Mouse (Mus musculus): Measurements from ENCODE around the gene Ptges2.

Ptges2 gene

DNA sequence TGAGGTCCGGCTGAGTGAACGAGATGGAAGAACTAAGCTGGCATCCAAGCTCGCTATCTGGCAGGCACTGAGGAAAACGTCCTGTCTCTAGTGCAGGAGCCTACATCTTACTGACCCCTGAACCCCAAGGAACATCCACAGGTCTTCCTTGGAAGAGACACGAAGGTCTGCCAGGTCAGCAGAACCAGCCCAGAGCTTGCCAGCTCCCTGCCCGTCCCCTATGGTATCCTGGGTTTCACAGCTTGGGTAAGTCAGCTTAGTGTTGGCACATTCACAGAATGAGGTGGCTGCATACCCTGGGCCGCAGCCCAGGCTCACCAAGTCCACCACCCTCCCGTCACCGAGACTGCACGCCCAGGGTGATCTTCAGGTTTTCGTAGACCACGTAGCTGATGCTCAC, 20.1 kb downstream of the Ptges2 start:
- DNase-seq (ENCODE audit: low spot score), result no peak

- no peak for DNase-seq (ENCODE audit: low spot score)
Measured at GRCm38 (mm10) chr2:32416556-32416955, 20.9 kb downstream of the Ptges2 start.

GRCm38 (mm10) chr2:32417486-32417885, 21.8 kb downstream of the Ptges2 start:
- DNase-seq (ENCODE audit: low spot score), result no peak

GRCm38 (mm10) chr2:32418430-32419151, 22.9 kb downstream of the Ptges2 start:
- DNase-seq (ENCODE audit: low spot score), result no peak

GRCm38 (mm10) chr2:32419359-32419758, 23.7 kb downstream of the Ptges2 start:
- DNase-seq (ENCODE audit: low spot score), result peak; percentile 26

GRCm38 (mm10) chr2:32420066-32420608, 24.4 kb downstream of the Ptges2 start:
- DNase-seq (ENCODE audit: low spot score), result no peak

GRCm38 (mm10) chr2:32420647-32421046, 25.0 kb downstream of the Ptges2 start:
- DNase-seq (ENCODE audit: low spot score), result no peak

DNA sequence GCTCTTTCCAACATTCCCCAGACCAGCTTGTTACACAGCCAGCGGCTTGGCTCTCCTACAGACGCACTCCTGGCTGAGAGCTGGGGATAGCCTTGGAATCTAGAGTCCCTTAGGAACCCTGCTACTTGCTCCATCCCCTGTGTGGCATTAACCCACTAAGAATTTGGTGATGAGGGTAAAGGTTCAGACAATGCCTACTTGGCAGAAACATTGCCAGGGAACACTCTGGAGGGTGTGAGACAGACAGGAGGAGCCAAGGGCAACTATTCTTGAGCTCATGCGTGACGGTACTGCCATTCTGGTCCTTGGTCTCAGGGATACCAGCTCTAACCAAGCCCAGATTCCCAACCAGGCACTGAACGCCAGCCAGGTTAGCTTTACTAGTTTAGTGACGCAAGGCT, 26.2 kb downstream of the Ptges2 start:
- no peak for DNase-seq (ENCODE audit: low spot score)

- DNase-seq (ENCODE audit: low spot score), result peak; percentile 51
Measured at GRCm38 (mm10) chr2:32423481-32424331, 28.0 kb downstream of the Ptges2 start.

- DNase-seq (ENCODE audit: low spot score), result no peak
Measured at GRCm38 (mm10) chr2:32424796-32425195, 29.1 kb downstream of the Ptges2 start.

GRCm38 (mm10) chr2:32425568-32425967, 29.9 kb downstream of the Ptges2 start:
- DNase-seq (ENCODE audit: low spot score), result no peak

DNA sequence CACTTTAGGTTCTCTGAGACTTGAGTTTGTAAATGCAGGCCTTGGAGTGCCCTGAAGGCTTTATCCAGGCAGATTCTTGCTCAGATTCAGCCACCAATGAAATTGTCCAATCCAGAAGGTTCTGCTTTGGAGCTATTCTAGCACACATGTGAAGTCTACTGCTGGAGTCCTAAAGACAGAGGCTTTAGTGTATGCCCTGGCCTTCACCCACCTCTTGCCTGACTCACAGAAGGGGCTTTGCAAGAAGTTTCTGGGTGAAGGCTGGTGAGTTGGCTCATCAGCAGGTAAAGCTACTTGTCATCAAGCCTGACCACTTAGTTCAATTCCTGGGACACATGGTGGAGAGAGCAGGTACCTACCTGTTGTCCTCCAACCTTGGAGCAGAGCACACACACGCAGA, 30.4 kb downstream of the Ptges2 start:
- no peak for DNase-seq (ENCODE audit: low spot score)

DNA sequence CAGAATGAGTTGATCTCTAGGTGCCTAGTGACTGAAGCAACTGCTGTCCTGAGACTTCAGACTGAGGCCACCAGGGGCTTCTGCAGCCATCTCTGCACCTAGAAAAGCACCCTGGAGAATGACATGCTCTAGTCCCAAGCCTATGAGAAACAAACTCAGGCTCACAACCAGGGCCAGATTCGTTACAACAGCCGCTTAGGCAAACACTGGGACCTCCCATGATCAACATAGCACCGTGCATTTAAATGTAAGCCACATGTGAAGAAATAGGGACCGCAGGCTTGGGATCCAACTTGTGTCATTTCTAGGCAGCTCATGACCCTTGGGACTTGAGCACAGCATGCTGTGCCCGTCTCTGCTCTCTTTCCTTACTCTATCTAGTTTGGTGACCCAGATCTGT, 32.0 kb downstream of the Ptges2 start:
- no peak for DNase-seq (ENCODE audit: low spot score)

- no peak for DNase-seq (ENCODE audit: low spot score)
Measured at GRCm38 (mm10) chr2:32428262-32428722, 32.6 kb downstream of the Ptges2 start.

DNA sequence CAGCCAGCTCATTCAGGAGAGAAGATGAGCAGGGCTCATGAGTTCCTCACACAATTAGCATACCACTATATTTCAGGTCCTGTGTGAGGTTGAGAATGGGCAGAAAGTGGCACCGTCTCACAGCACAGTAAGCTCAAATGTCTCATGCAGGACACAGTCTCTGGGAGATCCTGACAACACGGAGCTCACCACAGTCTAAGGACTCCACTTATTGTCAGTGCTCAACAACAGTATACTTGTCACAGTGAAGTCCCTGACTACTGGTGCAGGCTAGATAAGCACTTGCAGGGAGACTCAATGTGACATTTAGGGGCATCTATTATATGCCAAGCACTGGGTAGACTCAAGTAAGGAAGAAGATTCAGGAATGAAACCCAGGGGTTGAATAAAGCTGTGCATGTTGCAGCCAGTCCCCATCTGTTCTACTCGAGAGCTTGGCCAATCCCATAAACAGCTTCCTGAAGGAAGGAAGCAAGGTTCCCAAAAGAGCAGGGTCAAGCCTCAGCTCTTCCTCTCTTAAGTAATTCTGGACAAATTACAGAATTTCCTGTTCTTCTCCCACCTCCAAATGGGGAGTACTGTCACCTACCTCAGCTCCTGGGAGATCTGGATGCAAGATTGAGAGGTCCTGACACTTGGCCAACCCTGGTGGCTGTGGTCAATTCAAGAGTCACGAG, 33.7 kb downstream of the Ptges2 start:
- no peak for DNase-seq (ENCODE audit: low spot score)

DNA sequence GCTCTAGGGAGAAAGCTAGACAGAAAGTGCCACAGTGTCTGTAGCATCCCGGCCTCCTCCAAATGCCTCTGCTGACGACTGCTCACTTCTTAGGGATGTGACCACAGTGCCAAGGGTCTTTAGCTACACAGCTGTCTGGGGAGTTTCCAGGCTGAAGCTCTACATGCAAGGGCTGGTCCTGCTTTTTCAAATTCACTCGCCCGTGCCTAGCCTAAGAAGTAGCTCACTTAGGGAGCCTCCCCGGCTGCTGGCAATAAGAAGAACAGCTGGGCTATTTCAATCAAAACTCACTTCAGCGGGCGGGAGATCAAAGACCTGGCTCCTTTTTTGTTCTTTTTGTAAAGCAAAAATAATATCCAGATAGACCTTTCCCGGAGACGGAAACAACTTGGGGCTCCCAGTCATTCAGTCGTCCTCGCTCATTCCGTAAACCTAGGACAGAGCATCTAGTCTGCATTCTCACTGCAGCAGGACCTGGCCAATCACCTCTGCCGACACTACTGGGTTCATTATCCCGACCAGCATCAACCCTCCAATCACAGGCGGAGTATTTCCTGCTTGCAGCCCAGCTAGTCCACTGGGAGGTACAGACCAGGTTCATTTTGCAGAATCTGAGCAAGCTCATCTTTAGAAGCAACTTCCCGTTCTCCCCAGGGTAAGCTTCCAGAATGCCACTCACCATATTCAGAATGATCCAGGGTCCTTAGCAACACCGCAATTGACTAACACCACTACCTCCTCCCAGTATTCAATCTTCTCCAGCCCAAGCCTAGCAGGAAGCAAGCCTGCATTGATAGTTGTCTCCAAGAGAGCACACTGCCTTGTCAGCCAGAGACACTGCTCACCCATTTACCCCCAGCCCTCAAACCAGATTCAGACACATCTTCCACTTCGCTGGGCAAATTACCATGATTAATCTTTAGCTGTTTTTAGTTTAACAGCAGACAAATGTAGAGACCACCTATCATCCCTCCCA, 35.3 kb downstream of the Ptges2 start:
- DNase-seq (ENCODE audit: low spot score), result peak; percentile 66

- no peak for DNase-seq (ENCODE audit: low spot score)
Measured at GRCm38 (mm10) chr2:32436686-32437372, 41.1 kb downstream of the Ptges2 start.

DNA sequence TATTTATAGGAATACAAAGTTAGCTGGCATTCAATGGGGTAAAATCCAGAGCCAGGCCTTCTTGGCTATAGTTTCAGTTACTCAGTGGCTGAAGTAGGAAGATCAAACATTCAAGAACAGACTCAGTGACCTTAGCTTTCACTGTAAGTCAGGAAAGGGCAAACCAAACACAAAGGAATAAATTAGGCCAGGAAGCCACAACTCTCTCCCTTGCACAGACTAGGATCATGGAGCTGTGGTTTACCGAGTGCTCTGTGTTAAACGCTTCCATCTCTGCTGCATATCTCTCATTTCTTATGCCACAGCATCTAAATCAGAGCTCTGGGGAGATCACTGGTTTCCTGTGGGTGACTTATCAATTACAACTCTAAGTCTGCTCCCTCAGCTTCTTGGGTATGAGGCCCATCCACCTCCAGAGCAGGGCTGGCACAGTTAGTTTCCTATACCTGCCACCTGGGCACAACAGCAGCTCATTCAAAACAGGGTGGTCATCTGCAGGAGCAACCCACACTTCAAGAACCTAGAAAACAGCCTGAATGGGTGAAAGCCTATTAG, 42.0 kb downstream of the Ptges2 start:
- DNase-seq (ENCODE audit: low spot score), result no peak

GRCm38 (mm10) chr2:32438733-32439132, 43.0 kb downstream of the Ptges2 start:
- DNase-seq (ENCODE audit: low spot score), result no peak

- no peak for DNase-seq (ENCODE audit: low spot score)
Measured at GRCm38 (mm10) chr2:32439177-32439576, 43.5 kb downstream of the Ptges2 start.
